Mouse (Mus musculus): ENCODE data around the gene Slc17a4. TPM values are rescaled to one million over a fixed set of nuclear protein-coding genes. Genes with fewer than 3 reads are reported as not detected.
A peak's percentile ranks its signal among the peaks of the same experiment; 100 is the strongest.

Slc17a4 gene
- polyA plus RNA-seq, 1 experiment = 0.02 TPM

DNA sequence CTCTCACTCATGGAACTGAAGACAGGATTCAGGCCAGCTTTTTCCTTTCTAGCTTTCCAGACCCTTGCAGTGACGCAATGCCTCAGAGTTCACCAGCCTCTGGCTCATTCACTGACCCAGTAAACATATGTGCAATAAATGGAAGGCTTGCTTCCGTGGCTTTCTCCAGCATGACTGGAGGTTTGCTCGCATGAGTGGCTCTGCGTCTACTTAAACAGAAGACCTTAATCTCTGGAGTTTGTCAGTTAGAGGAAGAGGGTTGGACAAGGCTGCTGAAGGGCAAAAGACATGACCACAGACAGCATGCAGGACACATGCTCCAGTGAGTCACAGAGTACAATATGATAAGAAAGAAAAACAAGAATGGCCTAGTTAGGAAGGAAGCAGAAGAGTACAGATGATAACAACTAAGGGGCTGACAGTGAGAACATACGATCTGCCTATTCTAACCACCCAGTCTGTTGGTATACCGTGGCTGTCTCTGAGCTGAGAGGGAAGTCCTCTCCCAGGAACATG lies 960 bp downstream of the Slc17a4 start:
- Histone ChIP-seq H3K79me2 (ENCODE audit: control insufficient read depth, insufficient read depth) (no peaks in the 10 kb centered on the region), H3ac (ENCODE audit: control insufficient read depth, insufficient read length) (no peak overlapping the region), H3K4me2 (ENCODE audit: low read depth) (peak overlapping the region; percentile 55), H3K27me3 (ENCODE audit: control insufficient read depth, insufficient read depth, insufficient read length) (no peaks in the 10 kb centered on the region), H3K36me3 (ENCODE audit: control insufficient read depth, insufficient read depth) (no peaks in the 10 kb centered on the region), H3K4me3 (no peak overlapping the region)
- no peak for TF ChIP-seq REST (IDR thresholded peaks at IDR 0.05; ENCODE audit: insufficient read depth, insufficient read length)
- no peak for TF ChIP-seq E2F4 (IDR thresholded peaks at IDR 0.05; ENCODE audit: insufficient read depth)
- TF ChIP-seq USF1 (IDR thresholded peaks at IDR 0.05; ENCODE audit: low read depth) = no peak
- TF ChIP-seq CEBPB (IDR thresholded peaks at IDR 0.05; ENCODE audit: insufficient read depth, poor library complexity, severe bottlenecking) = 0 out of 2 replicates have a peak, but pooled peaks have one; percentile 21
- no peak for TF ChIP-seq POLR2A (IDR thresholded peaks at IDR 0.05; ENCODE audit: insufficient read length, low read depth)
- no peak for TF ChIP-seq POLR2AphosphoS2 (IDR thresholded peaks at IDR 0.05; ENCODE audit: insufficient read length, low read depth)
- TF ChIP-seq SRF (IDR thresholded peaks at IDR 0.05; ENCODE audit: control insufficient read depth, insufficient read length, low read depth) = no peak
- no peak for TF ChIP-seq TCF12 (IDR thresholded peaks at IDR 0.05; ENCODE audit: insufficient read depth, poor library complexity, severe bottlenecking)
- TF ChIP-seq MAX (IDR thresholded peaks at IDR 0.05; ENCODE audit: low read depth) = no peak
- TF ChIP-seq TCF3 (IDR thresholded peaks at IDR 0.05; ENCODE audit: insufficient read length, low read depth) = no peak
- TF ChIP-seq MYOG (IDR thresholded peaks at IDR 0.05; ENCODE audit: control insufficient read depth in 1 of 3, insufficient read depth in 1 of 3, insufficient read length in 2 of 3, low read depth in 2 of 3) = peak in 1 of 3 experiments; percentile 12
- peak in 1 of 3 experiments; percentile 32 for TF ChIP-seq MYOD1 (IDR thresholded peaks at IDR 0.05; ENCODE audit: control insufficient read depth in 1 of 3, insufficient read length in 2 of 3, low read depth in 2 of 3)

DNA sequence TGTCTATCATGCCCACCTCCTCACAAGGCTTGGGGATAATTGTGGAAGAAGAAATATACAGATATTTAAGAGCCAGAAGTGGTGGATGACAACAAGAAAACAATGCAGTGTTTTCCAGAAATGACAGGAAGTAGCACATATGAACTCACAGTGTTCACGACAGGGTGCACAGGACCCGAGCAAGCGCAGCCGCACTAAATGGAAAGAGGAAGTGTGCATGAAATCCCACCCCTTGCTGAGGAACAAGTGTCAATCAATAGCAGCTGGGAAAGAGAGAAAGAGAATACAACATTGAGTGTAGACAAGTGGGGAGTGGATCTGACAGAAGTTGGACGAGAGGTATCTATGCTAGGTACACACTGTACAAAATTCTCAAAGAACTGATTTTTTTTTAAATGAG lies 3.5 kb downstream of the Slc17a4 start:
- Histone ChIP-seq H3ac (ENCODE audit: control insufficient read depth, insufficient read length) (no peak overlapping the region), H3K36me3 (ENCODE audit: control insufficient read depth, insufficient read depth) (no peaks in the 10 kb centered on the region), H3K4me3 (no peak overlapping the region), H3K79me2 (ENCODE audit: control insufficient read depth, insufficient read depth) (no peaks in the 10 kb centered on the region), H3K4me2 (ENCODE audit: low read depth) (no peak overlapping the region), H3K27me3 (ENCODE audit: control insufficient read depth, insufficient read depth, insufficient read length) (peaks cover 6% of the 10 kb centered on the region)
- no peak for TF ChIP-seq POLR2A (IDR thresholded peaks at IDR 0.05; ENCODE audit: insufficient read length, low read depth)
- TF ChIP-seq POLR2AphosphoS2 (IDR thresholded peaks at IDR 0.05; ENCODE audit: insufficient read length, low read depth) = no peak
- TF ChIP-seq USF1 (IDR thresholded peaks at IDR 0.05; ENCODE audit: low read depth) = no peak
- TF ChIP-seq TCF3 (IDR thresholded peaks at IDR 0.05; ENCODE audit: insufficient read length, low read depth) = no peak
- no peak for TF ChIP-seq TCF12 (IDR thresholded peaks at IDR 0.05; ENCODE audit: insufficient read depth, poor library complexity, severe bottlenecking)
- no peak for TF ChIP-seq MAX (IDR thresholded peaks at IDR 0.05; ENCODE audit: low read depth)
- TF ChIP-seq MYOD1 (IDR thresholded peaks at IDR 0.05; ENCODE audit: control insufficient read depth in 1 of 3, insufficient read length in 2 of 3, low read depth in 2 of 3) = no peak
- no peak for TF ChIP-seq E2F4 (IDR thresholded peaks at IDR 0.05; ENCODE audit: insufficient read depth)
- no peak for TF ChIP-seq SRF (IDR thresholded peaks at IDR 0.05; ENCODE audit: control insufficient read depth, insufficient read length, low read depth)
- no peak for TF ChIP-seq CEBPB (IDR thresholded peaks at IDR 0.05; ENCODE audit: insufficient read depth, poor library complexity, severe bottlenecking)

DNA sequence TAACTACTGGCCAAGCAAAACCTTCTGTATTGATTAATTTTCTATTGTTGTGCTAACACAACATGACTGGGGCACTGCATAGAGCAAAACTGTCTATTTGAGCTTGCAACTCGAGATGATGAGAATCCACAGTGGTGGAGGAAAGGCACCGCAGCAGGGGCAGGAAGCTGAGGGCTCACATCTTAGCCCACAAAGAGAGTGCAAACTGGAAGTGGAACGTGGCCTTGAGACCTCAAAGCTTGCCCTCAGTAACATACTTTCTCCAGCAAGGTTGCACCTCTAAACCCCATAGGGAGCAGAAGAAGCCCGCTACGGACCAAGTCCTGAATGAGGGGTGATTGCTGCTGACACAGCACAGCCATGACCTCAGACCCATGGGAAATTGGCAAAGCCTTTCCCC lies 4.7 kb downstream of the Slc17a4 start:
- TF ChIP-seq TCF3 (IDR thresholded peaks at IDR 0.05; ENCODE audit: insufficient read length, low read depth) (no peak), MAX (IDR thresholded peaks at IDR 0.05; ENCODE audit: low read depth) (no peak), MYOD1 (IDR thresholded peaks at IDR 0.05; ENCODE audit: control insufficient read depth in 1 of 3, insufficient read length in 2 of 3, low read depth in 2 of 3) (no peak), SRF (IDR thresholded peaks at IDR 0.05; ENCODE audit: control insufficient read depth, insufficient read length, low read depth) (no peak), E2F4 (IDR thresholded peaks at IDR 0.05; ENCODE audit: insufficient read depth) (no peak), USF1 (IDR thresholded peaks at IDR 0.05; ENCODE audit: low read depth) (no peak), TCF12 (IDR thresholded peaks at IDR 0.05; ENCODE audit: insufficient read depth, poor library complexity, severe bottlenecking) (no peak), MYOG (IDR thresholded peaks at IDR 0.05; ENCODE audit: control insufficient read depth in 1 of 3, insufficient read depth in 1 of 3, insufficient read length in 2 of 3, low read depth in 2 of 3) (no peak), REST (IDR thresholded peaks at IDR 0.05; ENCODE audit: insufficient read depth, insufficient read length) (no peak), POLR2AphosphoS2 (IDR thresholded peaks at IDR 0.05; ENCODE audit: insufficient read length, low read depth) (no peak), CEBPB (IDR thresholded peaks at IDR 0.05; ENCODE audit: insufficient read depth, poor library complexity, severe bottlenecking) (no peak)
- Histone ChIP-seq H3K79me2 (ENCODE audit: control insufficient read depth, insufficient read depth) (no peaks in the 10 kb centered on the region), H3K4me3 (no peak overlapping the region), H3K27me3 (ENCODE audit: control insufficient read depth, insufficient read depth, insufficient read length) (peaks cover 11% of the 10 kb centered on the region), H3ac (ENCODE audit: control insufficient read depth, insufficient read length) (no peak overlapping the region), H3K4me2 (ENCODE audit: low read depth) (no peak overlapping the region), H3K36me3 (ENCODE audit: control insufficient read depth, insufficient read depth) (no peaks in the 10 kb centered on the region)

DNA sequence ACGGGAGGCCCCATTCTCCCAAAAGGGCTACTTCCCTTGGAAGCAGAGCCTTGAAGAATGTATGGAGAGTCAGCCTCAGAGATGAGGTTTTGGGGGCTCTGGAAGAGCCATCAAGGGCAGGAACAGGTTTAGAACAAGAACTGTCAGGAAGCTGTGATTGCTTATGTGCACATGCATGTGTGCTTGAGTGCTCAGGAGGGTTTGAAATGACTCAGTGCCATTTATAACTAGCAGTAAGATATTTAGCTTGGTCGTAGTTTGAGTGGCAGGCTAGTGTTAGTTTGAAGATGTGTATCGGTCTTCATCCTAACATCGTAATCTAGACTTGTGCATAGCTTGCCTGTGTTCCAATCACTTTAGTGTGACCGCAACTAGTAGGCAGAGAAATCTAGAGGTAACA lies 7.9 kb downstream of the Slc17a4 start:
- Histone ChIP-seq H3K4me3 (no peak overlapping the region), H3K79me2 (ENCODE audit: control insufficient read depth, insufficient read depth) (no peaks in the 10 kb centered on the region), H3K36me3 (ENCODE audit: control insufficient read depth, insufficient read depth) (no peaks in the 10 kb centered on the region), H3ac (ENCODE audit: control insufficient read depth, insufficient read length) (no peak overlapping the region), H3K27me3 (ENCODE audit: control insufficient read depth, insufficient read depth, insufficient read length) (peaks cover 24% of the 10 kb centered on the region), H3K4me2 (ENCODE audit: low read depth) (no peak overlapping the region)
- no peak for TF ChIP-seq POLR2A (IDR thresholded peaks at IDR 0.05; ENCODE audit: insufficient read length, low read depth)
- TF ChIP-seq TCF3 (IDR thresholded peaks at IDR 0.05; ENCODE audit: insufficient read length, low read depth) = no peak

DNA sequence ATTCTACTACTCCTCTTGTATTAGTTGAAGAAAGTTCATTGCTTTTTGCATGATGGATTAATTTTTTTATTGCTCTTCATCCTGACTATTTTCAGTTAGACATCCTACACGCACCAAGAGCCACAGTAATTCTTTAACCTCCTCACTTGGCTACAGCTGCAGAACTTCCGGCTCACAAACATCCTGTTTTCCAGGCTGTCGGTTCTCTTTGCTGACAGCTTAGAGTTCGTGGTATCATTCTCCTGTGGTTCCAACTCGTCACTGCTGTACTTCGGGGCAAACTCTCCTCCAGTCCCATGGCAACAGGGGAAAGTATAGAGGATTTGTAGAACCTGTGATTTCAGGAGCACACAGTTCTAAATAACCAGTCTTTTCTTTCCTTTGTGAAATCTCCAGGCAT lies 16.6 kb downstream of the Slc17a4 start:
- peaks cover 11% of the 10 kb centered on the region for H3K27me3 ChIP-seq (ENCODE audit: control insufficient read depth, insufficient read depth, insufficient read length)
- H3ac ChIP-seq (ENCODE audit: control insufficient read depth, insufficient read length) = no peak overlapping the region
- H3K79me2 ChIP-seq (ENCODE audit: control insufficient read depth, insufficient read depth) = no peaks in the 10 kb centered on the region
- H3K4me2 ChIP-seq (ENCODE audit: low read depth) = no peak overlapping the region
- TF ChIP-seq E2F4 (IDR thresholded peaks at IDR 0.05; ENCODE audit: insufficient read depth) (no peak), REST (IDR thresholded peaks at IDR 0.05; ENCODE audit: insufficient read depth, insufficient read length) (no peak), POLR2A (IDR thresholded peaks at IDR 0.05; ENCODE audit: insufficient read length, low read depth) (no peak), MAX (IDR thresholded peaks at IDR 0.05; ENCODE audit: low read depth) (no peak), TCF12 (IDR thresholded peaks at IDR 0.05; ENCODE audit: insufficient read depth, poor library complexity, severe bottlenecking) (no peak), CEBPB (IDR thresholded peaks at IDR 0.05; ENCODE audit: insufficient read depth, poor library complexity, severe bottlenecking) (no peak), MYOD1 (IDR thresholded peaks at IDR 0.05; ENCODE audit: control insufficient read depth in 1 of 3, insufficient read length in 2 of 3, low read depth in 2 of 3) (no peak), TCF3 (IDR thresholded peaks at IDR 0.05; ENCODE audit: insufficient read length, low read depth) (no peak), SRF (IDR thresholded peaks at IDR 0.05; ENCODE audit: control insufficient read depth, insufficient read length, low read depth) (no peak), POLR2AphosphoS2 (IDR thresholded peaks at IDR 0.05; ENCODE audit: insufficient read length, low read depth) (no peak), USF1 (IDR thresholded peaks at IDR 0.05; ENCODE audit: low read depth) (no peak), MYOG (IDR thresholded peaks at IDR 0.05; ENCODE audit: control insufficient read depth in 1 of 3, insufficient read depth in 1 of 3, insufficient read length in 2 of 3, low read depth in 2 of 3) (no peak)
- no peak overlapping the region for H3K4me3 ChIP-seq
- H3K36me3 ChIP-seq (ENCODE audit: control insufficient read depth, insufficient read depth) = no peaks in the 10 kb centered on the region
